24 mouse cellular contexts compared by ENCODE assay signal in genomic region chr5:146817583-146817982, GRCm38 (mm10). TPM values are rescaled to one million over a fixed set of nuclear protein-coding genes. Genes with fewer than 3 reads are reported as not detected.
A peak's percentile ranks its signal among the peaks of the same experiment; 100 is the strongest.
DNase-seq lines count a peak whose midpoint lies in the region; TF ChIP-seq lines count a peak whose summit lies in the region.
"Had no signal": no experiment of that assay in that cellular context is flagged by ENCODE, and none has a peak within 500 bp of the region (broad histone marks: within the 10 kb centered on the region; RNA-seq: fewer than 3 reads in every experiment).

No protein-coding gene starts in this region.

- H3K4me1 ChIP-seq in testis, adult 2 months (ENCODE audit: control insufficient read depth, insufficient read depth, low read length) = no peaks in the 10 kb centered on the region
- H3K4me1 ChIP-seq: embryonic facial prominence, embryonic 10.5 days; embryonic facial prominence, embryonic 12.5 days; forebrain, embryonic 13.5 days; forebrain, embryonic 15.5 days had no signal

- H3K4me3 ChIP-seq in left cerebral cortex, adult 2 months = no peak overlapping the region
- H3K4me3 ChIP-seq in testis, adult 2 months (ENCODE audit: control insufficient read depth, low read depth, low read length) = peak overlapping the region; percentile 46
- H3K4me3 ChIP-seq: embryonic facial prominence, embryonic 10.5 days; embryonic facial prominence, embryonic 12.5 days; forebrain, embryonic 13.5 days; forebrain, embryonic 15.5 days had no signal

- peak overlapping the region; percentile 47; the same call in 1 of the 2 replicates for H3K27ac ChIP-seq in left cerebral cortex, adult 2 months
- no peak overlapping the region for H3K27ac ChIP-seq in testis, adult 2 months (ENCODE audit: control insufficient read depth, insufficient read depth, low read depth, low read length)
- H3K27ac ChIP-seq: embryonic facial prominence, embryonic 10.5 days; embryonic facial prominence, embryonic 12.5 days; forebrain, embryonic 13.5 days; forebrain, embryonic 15.5 days had no signal

- intact Hi-C loops in left cerebral cortex, adult 2 months (cut with DNase I) = no loop called here
- intact Hi-C loops in left cerebral cortex, postnatal 14 days (cut with DNase I) = no loop called here

- no peak for TF ChIP-seq CTCF in left cerebral cortex, adult 2 months (IDR thresholded peaks at IDR 0.05)
- no peak for TF ChIP-seq CTCF in testis, adult 2 months (IDR thresholded peaks at IDR 0.05; ENCODE audit: control insufficient read depth, insufficient read depth, insufficient replicate concordance, low read depth, low read length)

- TF ChIP-seq POLR2A in testis, adult 2 months (IDR thresholded peaks at IDR 0.05; ENCODE audit: control insufficient read depth, low read depth, low read length) = no peak

- no peaks in the 10 kb centered on the region for H3K36me3 ChIP-seq in testis, adult 2 months (ENCODE audit: control insufficient read depth, insufficient read depth, low read length)
- H3K36me3 ChIP-seq: embryonic facial prominence, embryonic 10.5 days; embryonic facial prominence, embryonic 12.5 days; forebrain, embryonic 15.5 days; G1E had no signal

- H3K27me3 ChIP-seq in testis, adult 2 months (ENCODE audit: control insufficient read depth, insufficient read depth, low read length) = no peaks in the 10 kb centered on the region
- H3K27me3 ChIP-seq: CH12.LX; embryonic facial prominence, embryonic 12.5 days; forebrain, embryonic 13.5 days; forebrain, embryonic 15.5 days; Patski had no signal

- DNase-seq in adrenal gland, adult (ENCODE audit: inconsistent age in 2 of 2, low spot score in 1 of 2) = peak; percentile 42 to 56
- no peak for DNase-seq in adrenal gland, postnatal 14 days
- DNase-seq in left cerebral cortex, adult 2 months (ENCODE audit: extremely low spot score in 1 of 2, low spot score in 2 of 2) = no peak
- DNase-seq in left cerebral cortex, postnatal 14 days (ENCODE audit: low spot score in 2 of 2) = no peak
- DNase-seq in testis, postnatal 14 days (ENCODE audit: low spot score) = no peak
- DNase-seq in telencephalon, adult 2 months (ENCODE audit: low read depth, low spot score) = peak; percentile 64
- DNase-seq in layer of hippocampus, postnatal 10 days (ENCODE audit: low spot score in 2 of 2) = no peak
- DNase-seq: adrenal gland, adult 2 months; adrenal gland, postnatal 10 days; B cell, adult 2 months; cerebellum, adult 11 months; cerebellum, adult 18-20 months; cerebellum, adult 8-10 months; cerebellum, adult 9-11 months; cerebellum, postnatal 36 days; forebrain, postnatal 0 days had no signal

RNA-seq across cellular contexts. Expression of gene Rpl21, which starts 15.1 kb away (rescaled TPM):
- total RNA-seq in adrenal gland, postnatal 14 days (2021) = 347 and 433 TPM in 2 replicates
- 100 to 1,000 TPM; 165 to 172 TPM for total RNA-seq in left cerebral cortex, adult 2 months (2021)
- 100 to 1,000 TPM; 149 to 157 TPM for total RNA-seq in left cerebral cortex, postnatal 14 days (2021)
- polyA plus RNA-seq in testis, adult 2 months (2012; rRNA removed) = 58.3 and 64.9 TPM in 2 replicates
- 100 to 1,000 TPM; 264 to 265 TPM for total RNA-seq in layer of hippocampus, postnatal 10 days (2021)

RNA-seq across cellular contexts. Expression of gene Usp12, which starts 22.8 kb away (rescaled TPM):
- 26.3 and 33.8 TPM in 2 replicates for total RNA-seq in adrenal gland, postnatal 14 days (2021)
- 10 to 100 TPM; 56.0 to 56.7 TPM for total RNA-seq in left cerebral cortex, adult 2 months (2021)
- 10 to 100 TPM; 53.9 to 58.6 TPM for total RNA-seq in left cerebral cortex, postnatal 14 days (2021)
- 23.7 and 27.7 TPM in 2 replicates for polyA plus RNA-seq in testis, adult 2 months (2012; rRNA removed)
- total RNA-seq in layer of hippocampus, postnatal 10 days (2021) = 10 to 100 TPM; 64.4 to 67.3 TPM

RNA-seq across cellular contexts. Expression of gene Rasl11a, which starts 27.3 kb away (rescaled TPM):
- total RNA-seq in adrenal gland, postnatal 14 days (2021) = 8.4 and 8.7 TPM in 2 replicates
- total RNA-seq in left cerebral cortex, adult 2 months (2021) = 10 to 100 TPM in 1 of 2 experiments, 1 to 10 TPM in 1; 9.2 to 17.1 TPM
- total RNA-seq in left cerebral cortex, postnatal 14 days (2021) = 10 to 100 TPM in 1 of 2 experiments, 1 to 10 TPM in 1; 7.6 to 16.9 TPM
- 0.84 and 1.6 TPM in 2 replicates for polyA plus RNA-seq in testis, adult 2 months (2012; rRNA removed)
- 10 to 100 TPM; 17.6 to 21.7 TPM for total RNA-seq in layer of hippocampus, postnatal 10 days (2021)

Comparison
In these comparisons a context has a peak if more than half of its experiments do, and no peak if none do; other contexts are left out.
1. DNase-seq: peak in adrenal gland, adult (2 of 2) and telencephalon, adult 2 months (single experiment); none in adrenal gland, postnatal 14 days (single experiment), left cerebral cortex, adult 2 months (0 of 2), left cerebral cortex, postnatal 14 days (0 of 2), testis, postnatal 14 days (single experiment) and layer of hippocampus, postnatal 10 days (0 of 2).